Mouse (Mus musculus): ENCODE data around the gene Rhox2c. TPM values are rescaled to one million over a fixed set of nuclear protein-coding genes. Genes with fewer than 3 reads are reported as not detected.
"Not testable (repeated sequence)": the region's sequence is repeated elsewhere in the genome, so short reads cannot be mapped to it uniquely, and the experiment has no call there.

Gene Rhox2c
- polyA plus RNA-seq (2021), result not detected

GRCm38 (mm10) chrX:37453380-37453779 lies at the start of gene Rhox2c:
Gene Rhox2c, plus strand, starts transcription at chrX:37453680.
- POLR2A ChIA-PET; in situ Hi-C loops (cut with MboI; ENCODE audit: low pct_unique_long_range_greater_than_20kb); ATAC-seq; DNase-seq (ENCODE audit: low read depth, low spot score); CTCF ChIA-PET; H3K27me3 ChIP-seq: not testable (repeated sequence)

GRCm38 (mm10) chrX:37411767-37412166 lies 41.7 kb upstream of the Rhox2c start, which contains the start of gene Rhox2b:
Gene Rhox2b, plus strand, starts transcription at chrX:37412067.
- H3K27me3 ChIP-seq; in situ Hi-C loops (cut with MboI; ENCODE audit: low pct_unique_long_range_greater_than_20kb); ATAC-seq; DNase-seq (ENCODE audit: low read depth, low spot score); CTCF ChIA-PET; POLR2A ChIA-PET: not testable (repeated sequence)

GRCm38 (mm10) chrX:37432194-37432593 lies 21.3 kb upstream of the Rhox2c start, which contains the start of gene Rhox4b:
Gene Rhox4b, plus strand, starts transcription at chrX:37432494.
- CTCF ChIA-PET; in situ Hi-C loops (cut with MboI; ENCODE audit: low pct_unique_long_range_greater_than_20kb); H3K27me3 ChIP-seq; DNase-seq (ENCODE audit: low read depth, low spot score); ATAC-seq; POLR2A ChIA-PET: not testable (repeated sequence)

- CTCF ChIA-PET; in situ Hi-C loops (cut with MboI; ENCODE audit: low pct_unique_long_range_greater_than_20kb): not testable (repeated sequence)
Observed at GRCm38 (mm10) chrX:37458285-37458684, 4.8 kb downstream of the Rhox2c start, which contains the start of gene Rhox3c. Gene Rhox3c, plus strand, starts transcription at chrX:37458585.

GRCm38 (mm10) chrX:37480037-37480436 lies 26.6 kb downstream of the Rhox2c start, which contains the start of gene Rhox4c:
Gene Rhox4c, plus strand, starts transcription at chrX:37480337.
- POLR2A ChIA-PET; ATAC-seq; in situ Hi-C loops (cut with MboI; ENCODE audit: low pct_unique_long_range_greater_than_20kb); DNase-seq (ENCODE audit: low read depth, low spot score); CTCF ChIA-PET; H3K27me3 ChIP-seq: not testable (repeated sequence)

More at GRCm38 (mm10) chrX:37458285-37458684, 4.8 kb downstream of the Rhox2c start, which contains the start of gene Rhox3c:
- DNase-seq (ENCODE audit: low read depth, low spot score); ATAC-seq; POLR2A ChIA-PET; H3K27me3 ChIP-seq: not testable (repeated sequence)

GRCm38 (mm10) chrX:37514059-37514458 lies 60.6 kb downstream of the Rhox2c start, which contains the start of gene Rhox4d:
Gene Rhox4d, plus strand, starts transcription at chrX:37514359.
- H3K27me3 ChIP-seq; ATAC-seq; POLR2A ChIA-PET; DNase-seq (ENCODE audit: low read depth, low spot score); CTCF ChIA-PET; in situ Hi-C loops (cut with MboI; ENCODE audit: low pct_unique_long_range_greater_than_20kb): not testable (repeated sequence)

Other genes starting within 250 kb of the Rhox2c start
- not detected for gene Gm9, start 242.6 kb upstream of the Rhox2c start, polyA plus RNA-seq (2021)
- gene Rhox1, start 231.4 kb upstream of the Rhox2c start, polyA plus RNA-seq (2021), result not detected
- gene Rhox2a, start 208.7 kb upstream of the Rhox2c start, polyA plus RNA-seq (2021), result not detected
- not detected for gene Rhox3a, start 203.8 kb upstream of the Rhox2c start, polyA plus RNA-seq (2021)
- gene Rhox4a, start 188.3 kb upstream of the Rhox2c start, polyA plus RNA-seq (2021), result not detected
- not detected for gene Rhox3a2, start 73.7 kb upstream of the Rhox2c start, polyA plus RNA-seq (2021)
- gene Rhox4a2, start 62.8 kb upstream of the Rhox2c start, polyA plus RNA-seq (2021), result not detected
- not detected for gene Rhox2b, start 41.6 kb upstream of the Rhox2c start, polyA plus RNA-seq (2021)
- not detected for gene Rhox4b, start 21.2 kb upstream of the Rhox2c start, polyA plus RNA-seq (2021)
- gene Rhox3c, start 4.9 kb downstream of the Rhox2c start, polyA plus RNA-seq (2021), result not detected
- not detected for gene Rhox4c, start 26.7 kb downstream of the Rhox2c start, polyA plus RNA-seq (2021)
- gene Rhox2d, start 39.7 kb downstream of the Rhox2c start, polyA plus RNA-seq (2021), result not detected
- gene Rhox4d, start 60.7 kb downstream of the Rhox2c start, polyA plus RNA-seq (2021), result not detected
- gene Rhox2e, start 76.8 kb downstream of the Rhox2c start, polyA plus RNA-seq (2021), result not detected
- gene Rhox3e, start 88.3 kb downstream of the Rhox2c start, polyA plus RNA-seq (2021), result not detected
- not detected for gene Rhox4e, start 103.7 kb downstream of the Rhox2c start, polyA plus RNA-seq (2021)
- not detected for gene Rhox2f, start 117.7 kb downstream of the Rhox2c start, polyA plus RNA-seq (2021)
- gene Rhox3f, start 127.3 kb downstream of the Rhox2c start, polyA plus RNA-seq (2021), result not detected
- gene Rhox4f, start 154.0 kb downstream of the Rhox2c start, polyA plus RNA-seq (2021), result not detected
- not detected for gene Rhox3g, start 174.9 kb downstream of the Rhox2c start, polyA plus RNA-seq (2021)
- gene Rhox2g, start 189.8 kb downstream of the Rhox2c start, polyA plus RNA-seq (2021), result not detected
- gene Rhox4g, start 197.6 kb downstream of the Rhox2c start, polyA plus RNA-seq (2021), result not detected
- gene Rhox3h, start 215.1 kb downstream of the Rhox2c start, polyA plus RNA-seq (2021), result not detected
- gene Rhox2h, start 219.6 kb downstream of the Rhox2c start, polyA plus RNA-seq (2021), result not detected